Mouse (Mus musculus) intestine, embryonic 16.5 days (tissue): Measurements from ENCODE around the gene Dcaf12. TPM values are rescaled to one million over a fixed set of nuclear protein-coding genes. Genes with fewer than 3 reads are reported as not detected.

Experiments
- ATAC-seq: fragments of 200-750 bp; cut with Nextera tagmentation; 2 replicates; pipeline ENCODE4 v1.8.0; 2017; ENCODE audit warnings: moderate TSS enrichment, moderate library complexity
- H3K27ac ChIP-seq: fragments of 300-500 bp; sonication (generic); 2 replicates; pipeline ENCODE4 v1.5.1; 2014; ENCODE audit warnings: mild to moderate bottlenecking, low read length
- H3K27me3 ChIP-seq: fragments of 300-500 bp; sonication (generic); replicated peaks from 2 replicates; pipeline ENCODE4 v1.6.1; 2014; ENCODE audit warnings: low read length, control low read depth, mixed read lengths; ENCODE audit not compliant: control insufficient read depth, insufficient read depth
- H3K36me3 ChIP-seq: fragments of 300-500 bp; sonication (generic); 2 replicates; pipeline ENCODE4 v1.6.1; 2014; ENCODE audit warnings: low read length, control low read depth; ENCODE audit not compliant: control insufficient read depth, insufficient read depth
- H3K4me1 ChIP-seq: fragments of 300-500 bp; sonication (generic); 2 replicates; pipeline ENCODE4 v1.6.1; 2014; ENCODE audit warnings: low read length, control low read depth, mixed read lengths; ENCODE audit not compliant: control insufficient read depth, insufficient read depth
- H3K4me2 ChIP-seq: fragments of 300-500 bp; sonication (generic); 2 replicates; pipeline ENCODE4 v1.6.1; 2014; ENCODE audit warnings: low read depth, low read length, control low read depth
- H3K4me3 ChIP-seq: fragments of 300-500 bp; sonication (generic); 2 replicates; pipeline ENCODE4 v1.5.1; 2014; ENCODE audit warnings: mild to moderate bottlenecking, low read length
- H3K9ac ChIP-seq: fragments of 300-500 bp; sonication (generic); 2 replicates; pipeline ENCODE4 v1.6.1; 2014; ENCODE audit warnings: low read depth, low read length
- H3K9me3 ChIP-seq: fragments of 300-500 bp; sonication (generic); 2 replicates; pipeline ENCODE4 v1.6.1; 2016; ENCODE audit warnings: low read length, control low read depth; ENCODE audit not compliant: control insufficient read depth
- WGBS: fragments of 180-500 bp; shearing (Covaris S2); extraction: QIAGEN DNeasy Blood & Tissue Kit; methylation state at CpG from one replicate; pipeline ENCODE4 v1.1.7; 2014; 5-methylcytosine and 5-hydroxymethylcytosine counted together
- polyA plus RNA-seq: library from polyadenylated mRNA; unstranded; fragments of >200 nt; fragmentation: Nextera tagmentation; extraction: Ambion mirVana; gene quantifications from 2 replicates; pipeline ENCODE4 v1.2.1, GENCODE M21; 2015

Dcaf12 gene
- polyA plus RNA-seq, 1 experiment from 2014 or later = 51.4 TPM

- Histone ChIP-seq H3K9me3 (no peaks in the 10 kb centered on the region), H3K27ac (no peak overlapping the region), H3K4me1 (no peaks in the 10 kb centered on the region), H3K4me3 (no peak overlapping the region), H3K9ac (no peak overlapping the region), H3K36me3 (peaks cover 24% of the 10 kb centered on the region), H3K27me3 (no peaks in the 10 kb centered on the region), H3K4me2 (no peak overlapping the region)
- 91% methylated on average over 11 of the region's 11 CpGs for WGBS
- no peak for ATAC-seq
Observed at GRCm38 (mm10) chr4:41295507-41295906, 19.2 kb downstream of the Dcaf12 start.

GRCm38 (mm10) chr4:41293907-41294306 lies 20.8 kb downstream of the Dcaf12 start:
- H3K4me2 ChIP-seq = no peak overlapping the region
- no peak for ATAC-seq
- peaks cover 14% of the 10 kb centered on the region for H3K36me3 ChIP-seq
- H3K27ac ChIP-seq = no peak overlapping the region
- H3K9me3 ChIP-seq = no peaks in the 10 kb centered on the region
- 84% methylated on average over 4 of the region's 4 CpGs for WGBS
- no peaks in the 10 kb centered on the region for H3K4me1 ChIP-seq
- H3K9ac ChIP-seq = no peak overlapping the region
- H3K27me3 ChIP-seq = no peaks in the 10 kb centered on the region
- no peak overlapping the region for H3K4me3 ChIP-seq

- Histone ChIP-seq H3K27ac (no peak overlapping the region), H3K4me2 (no peak overlapping the region), H3K27me3 (no peaks in the 10 kb centered on the region), H3K4me3 (no peak overlapping the region), H3K4me1 (no peaks in the 10 kb centered on the region), H3K36me3 (peaks cover 5% of the 10 kb centered on the region), H3K9me3 (no peaks in the 10 kb centered on the region), H3K9ac (no peak overlapping the region)
- 74% methylated on average over 7 of the region's 7 CpGs for WGBS
- ATAC-seq = no peak
Observed at GRCm38 (mm10) chr4:41289802-41290201, 24.9 kb downstream of the Dcaf12 start.

- Histone ChIP-seq H3K4me2 (no peak overlapping the region), H3K27me3 (no peaks in the 10 kb centered on the region), H3K27ac (no peak overlapping the region), H3K4me3 (no peak overlapping the region), H3K4me1 (no peaks in the 10 kb centered on the region; the same call in 1 of the 2 replicates), H3K36me3 (no peaks in the 10 kb centered on the region), H3K9me3 (no peaks in the 10 kb centered on the region), H3K9ac (no peak overlapping the region)
- no peak for ATAC-seq
- 19% methylated on average over 3 of the region's 3 CpGs for WGBS
Observed at GRCm38 (mm10) chr4:41286420-41286819, 28.3 kb downstream of the Dcaf12 start.

- H3K4me2 ChIP-seq = no peak overlapping the region
- H3K9ac ChIP-seq = no peak overlapping the region
- H3K4me3 ChIP-seq = no peak overlapping the region
- H3K27me3 ChIP-seq = no peaks in the 10 kb centered on the region
- H3K27ac ChIP-seq = no peak overlapping the region
- H3K4me1 ChIP-seq = no peaks in the 10 kb centered on the region; the same call in 1 of the 2 replicates
- WGBS = 78% methylated on average over 2 of the region's 2 CpGs
- no peaks in the 10 kb centered on the region for H3K36me3 ChIP-seq
- no peaks in the 10 kb centered on the region for H3K9me3 ChIP-seq
- ATAC-seq = peak; percentile 50; the same call in 1 of the 2 replicates
Observed at GRCm38 (mm10) chr4:41284087-41284486, 30.6 kb downstream of the Dcaf12 start.

- Histone ChIP-seq H3K4me2 (peak overlapping the region; percentile 64), H3K4me3 (peak overlapping the region; percentile 81), H3K9me3 (no peaks in the 10 kb centered on the region), H3K9ac (peak overlapping the region; percentile 91), H3K27me3 (no peaks in the 10 kb centered on the region), H3K4me1 (peaks cover 21% of the 10 kb centered on the region), H3K27ac (peak overlapping the region; percentile 87; the same call in 1 of the 2 replicates), H3K36me3 (peaks cover 2% of the 10 kb centered on the region; the same call in 1 of the 2 replicates)
- ATAC-seq = no peak
- 63% methylated on average over 5 of the region's 5 CpGs for WGBS
Observed at GRCm38 (mm10) chr4:41275927-41276326, 38.8 kb downstream of the Dcaf12 start.

- WGBS = under 1% methylated on average over 60 of the region's 60 CpGs
Observed at GRCm38 (mm10) chr4:41274980-41275850, 39.5 kb downstream of the Dcaf12 start, which contains the start of gene Ubap2. TSS of gene Ubap2 (minus strand) at chr4:41275144.

GRCm38 (mm10) chr4:41274377-41274979 lies 40.2 kb downstream of the Dcaf12 start:
- ATAC-seq = peak; percentile 75
- Histone ChIP-seq H3K9me3 (no peaks in the 10 kb centered on the region), H3K9ac (peak overlapping the region; percentile 91), H3K4me3 (peak overlapping the region; percentile 81), H3K36me3 (peaks cover 2% of the 10 kb centered on the region; the same call in 1 of the 2 replicates), H3K27me3 (no peaks in the 10 kb centered on the region), H3K27ac (peak overlapping the region; percentile 87), H3K4me1 (peaks cover 21% of the 10 kb centered on the region), H3K4me2 (peak overlapping the region; percentile 70)
- under 1% methylated on average over 17 of the region's 18 CpGs for WGBS

More at GRCm38 (mm10) chr4:41274980-41275850, 39.5 kb downstream of the Dcaf12 start, which contains the start of gene Ubap2:
- no peaks in the 10 kb centered on the region for H3K9me3 ChIP-seq
- H3K9ac ChIP-seq = peak within 1 kb of the TSS; percentile 91
- peaks cover 21% of the 10 kb centered on the region for H3K4me1 ChIP-seq
- peak within 1 kb of the TSS; percentile 81 for H3K4me3 ChIP-seq
- peak within 1 kb of the TSS; percentile 87 for H3K27ac ChIP-seq
- H3K4me2 ChIP-seq = peak within 1 kb of the TSS; percentile 70
- peaks cover 2% of the 10 kb centered on the region; the same call in 1 of the 2 replicates for H3K36me3 ChIP-seq
- no peaks in the 10 kb centered on the region for H3K27me3 ChIP-seq
- ATAC-seq = peak; percentile 98

GRCm38 (mm10) chr4:41268133-41268532 lies 46.6 kb downstream of the Dcaf12 start:
- Histone ChIP-seq H3K4me3 (no peak overlapping the region), H3K27ac (no peak overlapping the region), H3K9me3 (no peaks in the 10 kb centered on the region), H3K4me1 (peaks cover 12% of the 10 kb centered on the region), H3K36me3 (peaks cover 2% of the 10 kb centered on the region; the same call in 1 of the 2 replicates), H3K9ac (no peak overlapping the region), H3K27me3 (no peaks in the 10 kb centered on the region), H3K4me2 (no peak overlapping the region)
- ATAC-seq = no peak
